Mouse (Mus musculus): ENCODE measurements around the gene Cul4a.

Cul4a gene

DNA sequence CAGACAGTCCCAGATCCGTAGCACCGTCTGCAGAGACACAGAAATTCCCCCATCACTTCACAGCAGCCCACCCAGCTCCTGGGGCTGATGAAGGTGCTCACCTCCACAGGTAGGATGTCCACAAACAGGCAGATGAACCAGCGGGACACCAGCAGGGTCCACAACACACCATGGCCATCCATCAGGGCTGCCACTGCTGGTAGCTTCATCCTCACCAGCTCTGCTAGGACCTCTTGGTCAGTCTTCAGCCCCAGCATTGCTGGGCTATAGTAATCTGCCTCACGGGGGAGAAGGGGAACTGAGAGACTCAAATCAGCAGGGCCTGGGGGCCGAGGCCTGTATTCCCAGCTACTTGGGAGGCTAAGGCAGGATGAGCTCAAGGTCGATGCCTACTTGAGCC, 74.1 kb downstream of the Cul4a start:
- DNase-seq (ENCODE audit: low read depth, low spot score) = no peak

DNA sequence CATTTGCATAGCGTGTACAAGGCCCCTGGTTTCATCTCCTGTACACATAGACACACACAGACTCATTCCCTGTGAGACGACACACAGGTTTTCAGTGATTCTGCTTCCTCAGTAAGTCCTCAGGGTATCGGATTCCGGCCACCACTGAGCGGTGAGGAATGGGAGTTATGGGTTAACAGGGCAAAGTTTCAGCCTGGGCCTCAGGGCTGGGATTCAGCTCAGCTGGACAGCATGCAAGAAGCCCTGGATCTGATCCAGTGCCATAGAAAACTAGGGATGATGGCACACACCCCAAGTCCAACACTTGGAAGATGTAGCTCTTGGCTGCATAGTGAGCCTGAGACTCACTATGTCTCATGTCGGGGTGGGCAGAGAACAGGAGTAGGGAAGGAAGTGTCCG, 74.5 kb downstream of the Cul4a start:
- no peak for DNase-seq (ENCODE audit: low read depth, low spot score)

- no peak for DNase-seq (ENCODE audit: low read depth, low spot score)
Observed at GRCm38 (mm10) chr8:13180408-13180807, 75.0 kb downstream of the Cul4a start.

DNA sequence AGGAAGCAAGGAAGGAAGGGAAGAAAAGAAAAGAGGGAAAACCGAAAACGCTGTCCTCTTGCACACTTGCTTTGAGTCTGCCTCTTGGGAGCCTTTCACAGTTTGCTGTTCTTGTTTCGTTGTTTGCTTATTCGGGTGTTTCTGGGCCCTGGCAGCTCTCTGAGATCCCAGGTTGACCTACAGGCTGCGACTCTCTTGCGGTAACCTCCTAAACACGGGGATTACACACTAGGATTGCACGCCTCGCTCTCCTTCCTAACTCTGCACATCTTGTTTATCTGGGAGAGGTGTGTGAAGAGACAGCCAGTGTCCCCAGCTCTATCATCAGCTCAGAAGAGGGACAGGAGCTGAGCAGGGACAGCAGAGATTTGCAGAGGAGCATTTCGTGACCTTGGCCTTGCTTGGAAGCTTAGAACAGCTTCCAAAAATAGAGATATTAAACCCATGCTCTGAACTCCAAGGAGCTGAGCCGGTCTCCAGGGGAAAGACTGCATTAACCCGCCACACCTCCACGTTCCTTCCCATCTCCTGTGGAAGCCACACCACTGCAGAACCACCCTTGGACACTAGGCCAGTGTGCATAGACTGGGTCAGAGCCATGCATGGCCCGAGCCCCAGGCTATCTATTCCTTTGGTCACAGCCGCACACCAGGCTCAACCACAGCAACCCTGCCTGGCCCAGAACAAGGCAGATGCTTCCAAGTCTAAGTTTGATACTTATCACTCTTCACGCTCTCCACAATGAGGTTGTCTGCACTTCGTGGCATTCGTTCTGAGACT, 75.7 kb downstream of the Cul4a start:
- DNase-seq (ENCODE audit: low read depth, low spot score) = no peak

DNA sequence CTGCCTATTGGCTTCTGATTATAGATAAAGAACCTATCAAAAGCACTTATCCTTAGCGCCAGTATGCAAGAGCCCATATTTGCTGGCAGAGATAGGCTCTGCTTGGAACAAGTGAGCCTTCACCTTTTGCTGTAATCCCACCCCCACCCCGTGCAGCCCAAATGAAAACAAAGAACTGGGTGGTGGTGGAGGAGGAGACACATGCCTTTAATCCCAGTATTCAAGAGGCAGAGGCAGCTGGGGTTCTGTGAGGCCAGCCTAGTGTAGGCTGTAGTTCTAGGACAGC, 76.2 kb downstream of the Cul4a start:
- DNase-seq (ENCODE audit: low read depth, low spot score) = no peak

DNA sequence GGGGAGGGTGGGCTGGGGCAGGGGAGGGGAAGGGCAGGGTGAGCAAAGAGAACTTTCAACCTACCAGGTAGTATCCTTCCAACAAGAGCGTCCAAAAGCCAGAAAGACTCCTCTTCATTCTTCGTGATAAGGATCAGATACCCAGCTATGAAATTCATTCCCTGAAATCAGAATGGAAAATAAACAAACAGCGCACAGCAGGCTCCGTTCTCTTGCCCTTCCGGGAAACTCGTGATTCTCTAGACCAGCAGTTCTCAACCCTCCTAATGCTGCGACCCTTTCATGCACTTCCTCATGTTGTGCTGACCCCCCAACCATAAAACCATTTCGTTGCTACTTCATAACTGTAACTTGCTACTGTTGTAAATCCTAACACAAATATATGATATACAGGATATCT, 81.4 kb downstream of the Cul4a start:
- DNase-seq (ENCODE audit: low read depth, low spot score) = no peak

DNA sequence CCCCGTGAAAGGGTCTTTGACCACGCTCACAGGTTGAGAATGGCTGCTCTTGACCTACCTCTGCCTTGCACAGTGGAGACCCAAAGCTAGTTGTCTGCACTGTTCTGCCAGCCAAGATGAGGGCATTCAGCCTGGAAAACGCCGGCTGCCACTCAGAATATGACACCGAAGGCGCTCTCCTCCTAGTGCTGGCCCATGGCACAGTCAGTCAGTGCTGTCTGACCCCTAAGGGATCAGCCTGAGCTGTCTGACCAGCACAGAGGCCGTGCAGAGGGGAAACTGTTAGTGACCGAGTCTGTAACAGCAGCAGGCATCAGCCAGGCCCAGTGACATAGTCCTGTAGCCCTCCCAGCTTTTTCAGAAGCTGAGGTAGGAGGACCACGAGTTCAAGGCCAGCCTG, 81.8 kb downstream of the Cul4a start:
- DNase-seq (ENCODE audit: low read depth, low spot score) = no peak

GRCm38 (mm10) chr8:13187638-13188037, 82.2 kb downstream of the Cul4a start:
- DNase-seq (ENCODE audit: low read depth, low spot score) = no peak

DNA sequence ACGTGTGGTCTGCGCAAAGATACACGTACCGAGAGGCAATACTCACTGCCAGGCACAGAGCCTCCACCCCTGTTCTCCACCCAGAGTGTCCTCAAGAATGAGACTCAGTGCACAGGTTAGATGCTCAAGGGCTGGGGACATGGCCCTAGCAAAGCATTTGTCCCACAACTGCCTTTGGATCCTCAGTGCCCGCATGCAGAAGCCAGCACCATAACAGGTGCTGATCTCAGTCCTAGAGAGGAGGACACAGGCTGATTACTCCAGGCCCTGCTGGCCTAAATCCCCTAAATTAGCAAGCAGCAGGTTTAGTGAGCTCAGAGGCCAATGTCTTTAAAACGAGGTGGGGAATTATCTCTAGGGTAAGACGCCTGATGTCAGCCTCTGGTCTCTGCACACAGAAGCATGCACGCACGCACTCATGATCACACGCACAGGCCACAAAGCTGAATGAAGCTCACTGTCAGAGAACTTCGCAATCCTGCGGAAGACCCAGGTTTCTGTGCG, 82.7 kb downstream of the Cul4a start:
- DNase-seq (ENCODE audit: low read depth, low spot score) = no peak

DNA sequence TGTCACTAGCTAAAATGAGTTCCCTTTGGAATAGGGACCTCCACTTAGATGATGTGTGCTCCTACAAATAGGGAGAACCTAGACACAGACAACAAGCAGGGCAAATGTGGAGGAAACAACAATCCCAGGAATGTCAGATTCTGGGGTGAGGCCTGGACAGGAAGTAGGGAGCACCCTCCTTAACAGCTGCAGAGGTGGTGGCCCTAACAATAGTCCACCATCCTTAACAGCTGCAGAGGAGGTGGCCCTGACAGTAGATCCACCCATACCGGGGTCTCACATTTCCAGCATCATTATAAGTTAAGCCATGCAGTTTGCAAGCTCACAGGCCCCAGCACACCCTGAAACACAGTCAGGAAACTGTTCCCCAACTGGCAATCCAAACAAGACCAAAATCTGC, 83.4 kb downstream of the Cul4a start:
- no peak for DNase-seq (ENCODE audit: low read depth, low spot score)

DNA sequence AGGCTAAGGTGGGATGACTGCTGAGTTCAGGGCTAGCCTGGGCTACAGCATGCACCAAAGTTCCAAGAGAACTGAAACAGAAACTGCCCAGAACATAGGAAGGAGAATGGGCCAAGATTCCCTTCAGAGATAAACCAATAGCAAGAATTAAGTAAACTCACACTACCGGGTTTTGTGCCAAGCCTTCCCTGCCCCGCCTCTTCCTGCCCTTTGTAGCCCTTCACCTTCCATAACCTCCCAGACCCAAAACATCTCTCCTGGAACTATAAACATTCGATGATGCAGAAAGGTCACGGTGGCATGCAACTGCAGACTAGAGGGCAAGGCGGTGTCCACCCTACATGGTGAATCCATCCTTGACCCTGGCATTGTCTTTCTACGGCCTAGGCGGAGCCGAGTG, 84.8 kb downstream of the Cul4a start:
- no peak for DNase-seq (ENCODE audit: low read depth, low spot score)

GRCm38 (mm10) chr8:13194818-13195217, 89.4 kb downstream of the Cul4a start:
- no peak for DNase-seq (ENCODE audit: low read depth, low spot score)

GRCm38 (mm10) chr8:13197493-13197892, 92.1 kb downstream of the Cul4a start:
- DNase-seq (ENCODE audit: low read depth, low spot score) = no peak
